Mouse (Mus musculus) naive thymus-derived CD4-positive, alpha-beta T cell, adult 5 months (primary cell): ENCODE data around the gene Gm3250. TPM values are rescaled to one million over a fixed set of nuclear protein-coding genes. Genes with fewer than 3 reads are reported as not detected.

Experiments
- polyA plus RNA-seq: library from polyadenylated mRNA; unstranded; fragments of 100-300 nt; shearing (Covaris generic); gene quantifications from one replicate; pipeline ENCODE4 v1.2.1, GENCODE M21; 2017

The Gm3250 gene
- polyA plus RNA-seq, result not detected

DNA sequence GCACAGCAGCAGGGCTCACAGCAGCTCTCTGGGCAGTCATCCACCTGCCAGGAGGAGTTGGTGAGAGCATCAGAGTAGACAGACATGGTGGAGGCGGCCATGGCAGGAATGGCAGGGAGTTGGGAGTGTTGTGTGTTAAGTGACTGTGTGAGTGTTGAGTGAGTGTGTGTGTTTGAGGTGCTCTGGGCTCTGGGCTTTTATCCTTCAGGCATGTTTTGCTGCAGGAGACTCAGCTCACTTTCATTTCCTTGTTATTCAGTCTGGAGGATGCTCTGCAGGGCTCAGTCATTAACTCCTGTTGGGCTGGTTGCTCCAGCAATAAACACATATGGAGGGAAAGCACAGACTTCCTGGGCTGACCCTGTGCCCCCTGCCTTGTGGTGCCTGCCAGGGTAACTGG lies at the start of gene Gm3250:
Gm3250 (minus strand) TSS at position 101 of the 400 bp plus-strand sequence.

DNA sequence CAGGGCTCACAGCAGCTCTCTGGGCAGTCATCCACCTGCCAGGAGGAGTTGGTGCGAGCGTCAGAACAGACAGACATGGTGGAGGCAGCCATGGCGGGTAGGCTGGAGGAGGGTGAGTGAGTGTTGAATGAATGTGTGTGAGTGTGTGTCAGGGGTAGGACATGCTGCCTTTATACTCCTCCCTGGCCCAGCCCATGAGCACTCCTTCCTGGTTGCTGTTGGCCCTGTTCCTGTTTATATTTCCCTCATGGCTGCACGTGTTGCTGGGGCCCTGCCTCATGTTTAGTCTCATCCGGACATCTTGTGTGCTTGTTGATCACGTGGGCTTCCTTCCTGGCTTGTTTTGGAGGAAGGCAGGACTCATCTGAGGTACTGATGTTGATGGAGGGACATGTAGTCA lies 44.6 kb upstream of the Gm3250 start, which contains the start of gene Krtap10-4:
Krtap10-4 (minus strand) TSS at position 145 of the 400 bp plus-strand sequence.

DNA sequence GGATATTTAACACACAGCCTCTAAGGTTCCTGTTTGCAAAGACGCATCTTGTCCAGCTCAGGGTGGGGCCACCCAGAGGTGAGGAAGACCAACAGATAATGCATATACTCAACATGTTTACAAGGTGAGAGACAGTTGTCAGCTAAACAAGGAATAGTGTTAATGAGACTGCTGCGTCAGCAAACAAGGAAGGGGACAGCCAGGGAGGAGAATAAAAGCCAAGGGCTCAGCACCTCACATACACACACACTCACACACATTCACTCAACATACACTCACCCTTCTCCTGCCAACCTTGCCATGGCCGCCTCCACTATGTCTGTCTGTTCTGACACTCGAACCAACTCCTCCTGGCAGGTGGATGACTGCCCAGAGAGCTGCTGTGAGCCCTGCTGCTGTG lies 32.0 kb upstream of the Gm3250 start, which contains the start of gene Gm2696:
Gm2696 (plus strand) TSS at position 301 of the 400 bp plus-strand sequence.

DNA sequence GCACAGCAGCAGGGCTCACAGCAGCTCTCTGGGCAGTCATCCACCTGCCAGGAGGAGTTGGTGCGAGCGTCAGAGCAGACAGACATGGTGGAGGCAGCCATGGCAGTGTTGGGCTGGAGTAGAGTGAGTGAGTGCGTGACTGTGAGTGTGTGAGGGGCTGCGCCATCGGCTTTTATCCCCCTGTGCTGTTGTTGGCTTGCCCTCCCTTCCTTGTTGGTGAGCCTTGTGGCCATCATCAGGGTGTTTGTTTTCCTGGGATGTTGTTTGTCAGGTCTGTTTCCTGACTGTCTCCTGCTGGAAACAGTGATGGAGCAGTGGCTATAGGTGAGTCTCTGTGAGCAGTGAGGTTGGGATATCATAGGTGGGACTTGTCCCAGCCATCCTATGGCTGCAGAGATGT lies 29.4 kb upstream of the Gm3250 start, which contains the start of gene Gm9507:
Gm9507 (minus strand) TSS at position 101 of the 400 bp plus-strand sequence.

DNA sequence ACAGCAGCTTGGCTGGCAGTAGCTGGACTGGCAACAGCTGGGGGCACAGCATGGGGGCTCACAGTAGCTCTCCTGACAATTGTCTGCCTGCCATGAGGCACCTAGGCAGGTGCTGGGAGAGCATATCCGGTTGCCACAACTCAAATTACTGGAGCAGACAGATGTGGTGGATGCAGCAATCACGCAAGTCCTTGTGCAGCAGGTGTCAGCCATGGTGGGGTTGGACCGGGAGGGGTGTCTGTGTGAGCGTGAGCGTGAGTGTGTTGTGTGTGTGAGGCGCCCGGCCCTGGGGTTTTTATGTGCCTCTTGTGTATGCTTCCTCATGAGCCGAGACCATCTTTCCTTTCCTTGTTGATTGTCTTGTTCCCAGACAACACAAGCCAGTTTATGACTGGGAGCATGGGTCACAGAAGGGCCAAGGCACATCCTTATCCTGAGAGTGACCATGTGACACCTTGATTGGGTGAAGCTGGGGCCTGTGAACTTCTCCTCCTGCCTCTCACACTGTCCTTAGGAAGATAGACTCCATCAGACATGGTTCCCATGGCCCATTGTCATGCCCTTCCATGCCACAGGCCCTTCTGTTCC lies 16.7 kb upstream of the Gm3250 start, which contains the start of gene Gm19668:
Gm19668 (minus strand) TSS at position 213 of the 588 bp plus-strand sequence.

DNA sequence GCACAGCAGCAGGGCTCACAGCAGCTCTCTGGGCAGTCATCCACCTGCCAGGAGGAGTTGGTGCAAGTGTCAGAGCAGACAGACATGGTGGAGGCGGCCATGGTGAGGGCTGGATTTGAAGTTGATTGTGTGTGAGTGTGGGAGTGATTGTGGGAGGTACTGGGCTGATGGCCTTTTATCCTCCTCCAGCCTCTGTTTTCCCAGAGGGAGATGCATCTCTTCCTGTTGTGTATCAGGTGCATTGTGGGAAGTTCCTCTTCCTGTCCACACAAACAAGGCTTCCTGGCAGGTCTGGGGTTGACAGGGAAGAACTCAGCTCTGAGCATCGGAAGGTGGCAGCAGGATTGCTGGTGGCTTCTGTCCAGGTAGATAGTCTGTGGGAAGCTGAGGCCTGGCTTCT lies 12.6 kb upstream of the Gm3250 start, which contains the start of gene Gm9639:
Gm9639 (minus strand) TSS at position 101 of the 400 bp plus-strand sequence.

DNA sequence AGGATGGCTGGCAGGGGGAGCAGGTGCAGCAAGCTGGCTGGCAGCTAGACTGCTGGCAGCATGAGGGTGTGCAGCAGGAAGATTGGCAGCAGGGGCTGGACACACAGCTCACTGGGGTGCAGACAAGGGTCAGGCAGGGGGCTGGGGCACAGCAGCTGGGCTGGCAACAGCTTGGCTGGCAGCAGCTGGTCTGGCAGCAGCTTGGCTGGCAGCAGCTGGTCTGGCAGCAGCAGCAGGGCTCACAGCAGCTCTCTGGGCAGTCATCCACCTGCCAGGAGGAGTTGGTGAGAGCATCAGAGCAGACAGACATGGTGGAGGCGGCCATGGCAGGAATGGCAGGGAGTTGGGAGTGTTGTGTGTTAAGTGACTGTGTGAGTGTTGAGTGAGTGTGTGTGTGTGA lies 5.5 kb upstream of the Gm3250 start, which contains the start of gene Gm7137:
Gm7137 (minus strand) TSS at position 325 of the 400 bp plus-strand sequence.

DNA sequence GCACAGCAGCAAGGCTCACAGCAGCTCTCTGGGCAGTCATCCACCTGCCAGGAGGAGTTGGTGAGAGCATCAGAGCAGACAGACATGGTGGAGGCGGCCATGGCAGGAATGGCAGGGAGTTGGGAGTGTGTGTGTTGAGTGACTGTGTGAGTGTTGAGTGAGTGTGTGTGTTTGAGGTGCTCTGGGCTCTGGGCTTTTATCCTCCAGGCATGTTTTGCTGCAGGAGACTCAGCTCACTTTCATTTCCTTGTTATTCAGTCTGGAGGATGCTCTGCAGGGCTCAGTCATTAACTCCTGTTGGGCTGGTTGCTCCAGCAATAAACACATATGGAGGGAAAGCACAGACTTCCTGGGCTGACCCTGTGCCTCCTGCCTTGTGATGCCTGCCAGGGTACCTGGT lies 5.5 kb downstream of the Gm3250 start, which contains the start of gene Gm7138:
Gm7138 (minus strand) TSS at position 101 of the 400 bp plus-strand sequence.

DNA sequence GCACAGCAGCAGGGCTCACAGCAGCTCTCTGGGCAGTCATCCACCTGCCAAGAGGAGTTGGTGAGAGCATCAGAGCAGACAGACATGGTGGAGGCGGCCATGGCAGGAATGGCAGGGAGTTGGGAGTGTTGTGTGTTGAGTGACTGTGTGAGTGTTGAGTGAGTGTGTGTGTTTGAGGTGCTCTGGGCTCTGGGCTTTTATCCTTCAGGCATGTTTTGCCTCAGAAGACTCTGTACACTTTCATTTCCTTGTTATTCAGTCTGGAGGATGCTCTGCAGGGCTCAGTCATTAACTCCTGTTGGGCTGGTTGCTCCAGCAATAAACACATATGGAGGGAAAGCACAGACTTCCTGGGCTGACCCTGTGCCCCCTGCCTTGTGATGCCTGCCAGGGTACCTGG lies 11.1 kb downstream of the Gm3250 start, which contains the start of gene Gm3238:
Gm3238 (minus strand) TSS at position 101 of the 400 bp plus-strand sequence.

DNA sequence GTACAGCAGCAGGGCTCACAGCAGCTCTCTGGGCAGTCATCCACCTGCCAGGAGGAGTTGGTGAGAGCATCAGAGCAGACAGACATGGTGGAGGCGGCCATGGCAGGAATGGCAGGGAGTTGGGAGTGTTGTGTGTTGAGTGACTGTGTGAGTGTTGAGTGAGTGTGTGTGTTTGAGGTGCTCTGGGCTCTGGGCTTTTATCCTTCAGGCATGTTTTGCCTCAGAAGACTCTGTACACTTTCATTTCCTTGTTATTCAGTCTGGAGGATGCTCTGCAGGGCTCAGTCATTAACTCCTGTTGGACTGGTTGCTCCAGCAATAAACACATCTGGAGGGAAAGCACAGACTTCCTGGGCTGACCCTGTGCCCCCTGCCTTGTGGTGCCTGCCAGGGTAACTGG lies 22.8 kb downstream of the Gm3250 start, which contains the start of gene Gm3233:
Gm3233 (minus strand) TSS at position 101 of the 400 bp plus-strand sequence.

DNA sequence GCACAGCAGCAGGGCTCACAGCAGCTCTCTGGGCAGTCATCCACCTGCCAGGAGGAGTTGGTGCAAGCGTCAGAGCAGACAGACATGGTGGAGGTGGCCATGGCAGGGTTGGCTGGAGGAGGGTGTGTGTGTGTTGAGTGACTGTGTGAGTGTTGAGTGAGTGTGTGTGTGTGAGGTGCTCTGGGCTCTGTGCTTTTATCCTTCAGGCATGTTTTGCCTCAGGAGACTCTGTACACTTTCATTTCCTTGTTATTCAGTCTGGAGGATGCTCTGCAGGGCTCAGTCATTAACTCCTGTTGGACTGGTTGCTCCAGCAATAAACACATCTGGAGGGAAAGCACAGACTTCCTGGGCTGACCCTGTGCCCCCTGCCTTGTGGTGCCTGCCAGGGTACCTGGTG lies 31.1 kb downstream of the Gm3250 start, which contains the start of gene Gm9736:
Gm9736 (minus strand) TSS at position 101 of the 400 bp plus-strand sequence.

DNA sequence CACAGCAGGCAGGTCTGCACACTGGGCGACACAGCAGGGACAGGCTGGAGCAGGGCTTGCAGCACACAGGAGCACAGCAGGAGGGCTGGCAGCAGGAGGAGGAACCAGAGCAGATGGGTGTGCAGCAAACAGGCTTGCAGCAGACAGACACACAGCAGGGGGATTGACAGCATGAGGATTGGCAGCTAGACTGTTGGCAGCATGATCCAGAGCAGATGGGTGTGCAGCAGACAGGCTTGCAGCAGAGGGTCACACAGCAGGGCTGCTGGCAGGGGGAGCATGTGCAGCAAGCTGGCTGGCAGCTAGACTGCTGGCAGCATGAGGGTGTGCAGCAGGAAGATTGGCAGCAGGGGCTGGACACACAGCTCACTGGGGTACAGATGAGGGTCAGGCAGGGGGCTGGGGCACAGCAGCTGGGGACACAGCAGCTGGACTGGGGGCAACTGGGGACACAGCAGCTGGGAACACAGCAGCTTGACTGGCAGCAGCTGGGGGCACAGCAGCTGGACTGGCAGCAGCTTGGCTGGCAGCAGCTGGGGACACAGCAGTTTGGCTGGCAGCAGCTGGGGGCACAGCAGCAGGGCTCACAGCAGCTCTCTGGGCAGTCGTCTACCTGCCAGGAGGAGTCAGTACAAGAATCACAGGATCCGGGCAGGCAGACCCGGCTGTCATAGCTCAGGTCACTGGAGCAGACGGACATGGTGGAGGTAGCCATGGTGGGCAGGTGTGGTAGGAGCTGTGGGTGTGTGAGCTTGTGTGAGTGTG lies 40.2 kb downstream of the Gm3250 start, which contains the start of gene Gm18596:
Gm18596 (minus strand) TSS at position 715 of the 765 bp plus-strand sequence.

Other genes starting within 250 kb of the Gm3250 start
- gene Pttg1ip, start 200.8 kb downstream of the Gm3250 start, polyA plus RNA-seq, result 123 TPM
- 113 TPM for gene Sumo3, start 176.4 kb downstream of the Gm3250 start, polyA plus RNA-seq
- not detected for gene Gm49325, start 176.3 kb downstream of the Gm3250 start, polyA plus RNA-seq
- 55.7 TPM for gene Ube2g2, start 160.3 kb downstream of the Gm3250 start, polyA plus RNA-seq
- not detected for gene Tspear, start 96.0 kb downstream of the Gm3250 start, polyA plus RNA-seq
- gene Gm19402, start 91.8 kb downstream of the Gm3250 start, polyA plus RNA-seq, result not detected
- not detected for gene Gm9508, start 85.3 kb downstream of the Gm3250 start, polyA plus RNA-seq
- gene Gm10272, start 75.9 kb downstream of the Gm3250 start, polyA plus RNA-seq, result not detected
- not detected for gene Gm10024, start 71.1 kb downstream of the Gm3250 start, polyA plus RNA-seq
- not detected for gene Gm10142, start 66.7 kb downstream of the Gm3250 start, polyA plus RNA-seq
- not detected for gene Krtap12-1, start 61.9 kb downstream of the Gm3250 start, polyA plus RNA-seq
- not detected for gene Gm10100, start 56.1 kb downstream of the Gm3250 start, polyA plus RNA-seq
- not detected for gene Gm18596, start 39.9 kb downstream of the Gm3250 start, polyA plus RNA-seq
- gene Gm9736, start 31.2 kb downstream of the Gm3250 start, polyA plus RNA-seq, result not detected
- not detected for gene Gm3233, start 22.9 kb downstream of the Gm3250 start, polyA plus RNA-seq
- not detected for gene Gm3238, start 11.2 kb downstream of the Gm3250 start, polyA plus RNA-seq
- not detected for gene Gm7138, start 5.6 kb downstream of the Gm3250 start, polyA plus RNA-seq
- not detected for gene Gm7137, start 5.7 kb upstream of the Gm3250 start, polyA plus RNA-seq
- gene Gm9639, start 12.5 kb upstream of the Gm3250 start, polyA plus RNA-seq, result not detected
- not detected for gene Gm19668, start 16.6 kb upstream of the Gm3250 start, polyA plus RNA-seq
- not detected for gene Gm9507, start 29.3 kb upstream of the Gm3250 start, polyA plus RNA-seq
- not detected for gene Gm2696, start 32.1 kb upstream of the Gm3250 start, polyA plus RNA-seq
- gene Krtap10-4, start 44.6 kb upstream of the Gm3250 start, polyA plus RNA-seq, result not detected
- not detected for gene Krtap10-10, start 53.4 kb upstream of the Gm3250 start, polyA plus RNA-seq
- not detected for gene Gm36176, start 64.3 kb upstream of the Gm3250 start, polyA plus RNA-seq
- gene Gm10318, start 70.3 kb upstream of the Gm3250 start, polyA plus RNA-seq, result not detected
- not detected for gene Gm3285, start 79.4 kb upstream of the Gm3250 start, polyA plus RNA-seq
- gene Lrrc3, start 120.0 kb upstream of the Gm3250 start, polyA plus RNA-seq, result 0.11 TPM
- not detected for gene Trpm2, start 188.0 kb upstream of the Gm3250 start, polyA plus RNA-seq
- gene 1810043G02Rik, start 196.0 kb upstream of the Gm3250 start, polyA plus RNA-seq, result 7.4 TPM
- 128 TPM for gene Pfkl, start 227.5 kb upstream of the Gm3250 start, polyA plus RNA-seq